Mouse (Mus musculus): ENCODE results near the gene Castor1. TPM values are rescaled to one million over a fixed set of nuclear protein-coding genes. Genes with fewer than 3 reads are reported as not detected.
A peak's percentile ranks its signal among the peaks of the same experiment; 100 is the strongest.

The Castor1 gene
- total RNA-seq, 2 experiments from 2014 or later, result 2.0 to 2.6 TPM

GRCm38 (mm10) chr11:4241180-4241579, 23.2 kb downstream of the Castor1 start:
- H3K4me3 ChIP-seq, result no peak overlapping the region
- no peak for TF ChIP-seq CTCF (IDR thresholded peaks at IDR 0.05)
- no peak overlapping the region for H3K27ac ChIP-seq
- DNase-seq, result no peak
- intact Hi-C loops (cut with DNase I), result no loop called here

GRCm38 (mm10) chr11:4246126-4246525, 28.1 kb downstream of the Castor1 start:
- no peak overlapping the region for H3K4me3 ChIP-seq
- intact Hi-C loops (cut with DNase I), result no loop called here
- TF ChIP-seq CTCF (IDR thresholded peaks at IDR 0.05), result no peak
- no peak for DNase-seq
- H3K27ac ChIP-seq, result no peak overlapping the region

- H3K4me3 ChIP-seq, result no peak overlapping the region
- intact Hi-C loops (cut with DNase I), result no loop called here
- no peak overlapping the region for H3K27ac ChIP-seq
- no peak for DNase-seq
- no peak for TF ChIP-seq CTCF (IDR thresholded peaks at IDR 0.05)
Measured at GRCm38 (mm10) chr11:4246623-4247022, 28.6 kb downstream of the Castor1 start.

GRCm38 (mm10) chr11:4247201-4247959, 29.4 kb downstream of the Castor1 start:
- H3K4me3 ChIP-seq, result no peak overlapping the region
- H3K27ac ChIP-seq, result no peak overlapping the region
- TF ChIP-seq CTCF (IDR thresholded peaks at IDR 0.05), result no peak
- intact Hi-C loops (cut with DNase I), result no loop called here
- no peak for DNase-seq

GRCm38 (mm10) chr11:4249151-4249550, 31.1 kb downstream of the Castor1 start:
- no peak for DNase-seq
- intact Hi-C loops (cut with DNase I), result no loop called here
- no peak for TF ChIP-seq CTCF (IDR thresholded peaks at IDR 0.05)

GRCm38 (mm10) chr11:4250290-4250689, 32.3 kb downstream of the Castor1 start:
- no peak for DNase-seq
- Histone ChIP-seq H3K27ac (no peak overlapping the region), H3K4me3 (no peak overlapping the region)
- TF ChIP-seq CTCF (IDR thresholded peaks at IDR 0.05), result no peak
- intact Hi-C loops (cut with DNase I), result no loop called here

More at GRCm38 (mm10) chr11:4249151-4249550, 31.1 kb downstream of the Castor1 start:
- Histone ChIP-seq H3K27ac (no peak overlapping the region), H3K4me3 (no peak overlapping the region)

GRCm38 (mm10) chr11:4251376-4251775, 33.4 kb downstream of the Castor1 start:
- DNase-seq, result no peak
- no peak overlapping the region for H3K27ac ChIP-seq
- TF ChIP-seq CTCF (IDR thresholded peaks at IDR 0.05), result no peak
- intact Hi-C loops (cut with DNase I), result no loop called here
- no peak overlapping the region for H3K4me3 ChIP-seq

GRCm38 (mm10) chr11:4252886-4253285, 34.9 kb downstream of the Castor1 start:
- no peak overlapping the region for H3K27ac ChIP-seq
- intact Hi-C loops (cut with DNase I), result no loop called here
- no peak for TF ChIP-seq CTCF (IDR thresholded peaks at IDR 0.05)
- DNase-seq, result no peak
- H3K4me3 ChIP-seq, result no peak overlapping the region

GRCm38 (mm10) chr11:4256846-4257607, 39.0 kb downstream of the Castor1 start, which contains the start of gene Lif:
Gene Lif, plus strand, starts transcription at chr11:4257557.
- DNase-seq, result no peak
- no peak within 1 kb of the TSS for H3K27ac ChIP-seq
- H3K4me3 ChIP-seq, result no peak within 1 kb of the TSS
- no peak for TF ChIP-seq CTCF (IDR thresholded peaks at IDR 0.05)
- intact Hi-C loops (cut with DNase I), result no loop called here

- Histone ChIP-seq H3K27ac (no peak overlapping the region), H3K4me3 (no peak overlapping the region)
- intact Hi-C loops (cut with DNase I), result loop anchor here (1.0 kb wide), 1 partner anchor 37 kb away; no protein-coding TSS in a partner anchor
- DNase-seq, result no peak
- TF ChIP-seq CTCF (IDR thresholded peaks at IDR 0.05), result no peak
Measured at GRCm38 (mm10) chr11:4257756-4258155, 39.7 kb downstream of the Castor1 start.

- peak; percentile 98 for TF ChIP-seq CTCF (IDR thresholded peaks at IDR 0.05)
- Histone ChIP-seq H3K27ac (no peak overlapping the region), H3K4me3 (peak overlapping the region; percentile 61)
- intact Hi-C loops (cut with DNase I), result loop anchor here (1.0 kb wide), 2 partner anchors 38 to 164 kb away; no protein-coding TSS in a partner anchor
- peak; percentile 85 for DNase-seq
Measured at GRCm38 (mm10) chr11:4258657-4259082, 40.6 kb downstream of the Castor1 start.

- intact Hi-C loops (cut with DNase I), result no loop called here
- DNase-seq, result peak; percentile 62
- no peak for TF ChIP-seq CTCF (IDR thresholded peaks at IDR 0.05)
- H3K27ac ChIP-seq, result peak overlapping the region; percentile 56; the same call in 1 of the 2 replicates
- H3K4me3 ChIP-seq, result peak overlapping the region; percentile 34
Measured at GRCm38 (mm10) chr11:4260463-4261187, 42.6 kb downstream of the Castor1 start.

GRCm38 (mm10) chr11:4261188-4261494, 43.1 kb downstream of the Castor1 start:
- H3K27ac ChIP-seq, result peak overlapping the region; percentile 38; the same call in 1 of the 2 replicates

More at GRCm38 (mm10) chr11:4261188-4261494, 43.1 kb downstream of the Castor1 start:
- intact Hi-C loops (cut with DNase I), result no loop called here
- peak; percentile 60 for TF ChIP-seq CTCF (IDR thresholded peaks at IDR 0.05)
- DNase-seq, result peak; percentile 69
- no peak overlapping the region for H3K4me3 ChIP-seq
